Mouse (Mus musculus): ENCODE results near the gene Rab2b. TPM values are rescaled to one million over a fixed set of nuclear protein-coding genes. Genes with fewer than 3 reads are reported as not detected.

Gene Rab2b
- 54.5 and 59.0 TPM in 2 replicates for polyA plus RNA-seq (2015; fragmentation: Nextera tagmentation; extraction: Ambion mirVana)

GRCm38 (mm10) chr14:52278932-52279746 lies at the start of gene Rab2b, which contains the start of gene Tox4:
Gene Rab2b, minus strand, starts transcription at chr14:52279545.
Gene Tox4, plus strand, starts transcription at chr14:52279146.
- H3K9me3 ChIP-seq: no peaks in the 10 kb centered on the region
- H3K4me1 ChIP-seq (replicated peaks): peaks cover 23% of the 10 kb centered on the region
- peak within 1 kb of the TSS; percentile 80 for H3K4me3 ChIP-seq
- H3K27me3 ChIP-seq: no peaks in the 10 kb centered on the region
- under 1% methylated on average over 59 of the region's 66 CpGs for WGBS
- H3K4me2 ChIP-seq: peak within 1 kb of the TSS; percentile 70
- peak; percentile 99 for ATAC-seq (ENCODE audit: low FRiP score, low read depth)
- peak within 1 kb of the TSS; percentile 88 for H3K27ac ChIP-seq (replicated peaks)
- peaks cover 18% of the 10 kb centered on the region for H3K36me3 ChIP-seq
- peak within 1 kb of the TSS; percentile 82 for H3K9ac ChIP-seq

GRCm38 (mm10) chr14:52327910-52328812 lies 48.8 kb upstream of the Rab2b start, which contains the start of gene Sall2:
Gene Sall2, minus strand, starts transcription at chr14:52328762.
- Histone ChIP-seq H3K4me1 (replicated peaks) (peaks cover 13% of the 10 kb centered on the region), H3K4me3 (peak within 1 kb of the TSS; percentile 43), H3K27ac (replicated peaks) (peak within 1 kb of the TSS; percentile 77), H3K9ac (peak within 1 kb of the TSS; percentile 49), H3K36me3 (no peaks in the 10 kb centered on the region), H3K9me3 (no peaks in the 10 kb centered on the region), H3K4me2 (peak within 1 kb of the TSS; percentile 88), H3K27me3 (no peaks in the 10 kb centered on the region)
- peak; percentile 77 for ATAC-seq (ENCODE audit: low FRiP score, low read depth)
- under 1% methylated on average over 26 of the region's 26 CpGs for WGBS

- Histone ChIP-seq H3K4me2 (peak overlapping the region; percentile 88), H3K9ac (peak overlapping the region; percentile 49), H3K36me3 (no peaks in the 10 kb centered on the region), H3K27ac (replicated peaks) (peak overlapping the region; percentile 77), H3K27me3 (no peaks in the 10 kb centered on the region), H3K4me3 (peak overlapping the region; percentile 43), H3K4me1 (replicated peaks) (peaks cover 13% of the 10 kb centered on the region), H3K9me3 (no peaks in the 10 kb centered on the region)
- peak; percentile 68 for ATAC-seq (ENCODE audit: low FRiP score, low read depth)
- WGBS: under 1% methylated on average over 14 of the region's 14 CpGs
Measured at GRCm38 (mm10) chr14:52327375-52327901, 48.1 kb upstream of the Rab2b start.

- WGBS: 4% methylated on average over 4 of the region's 4 CpGs
- peaks cover 13% of the 10 kb centered on the region for H3K4me1 ChIP-seq (replicated peaks)
- H3K36me3 ChIP-seq: no peaks in the 10 kb centered on the region
- ATAC-seq (ENCODE audit: low FRiP score, low read depth): no peak
- no peaks in the 10 kb centered on the region for H3K9me3 ChIP-seq
- no peak overlapping the region for H3K9ac ChIP-seq
- H3K27ac ChIP-seq (replicated peaks): peak overlapping the region; percentile 77
- no peaks in the 10 kb centered on the region for H3K27me3 ChIP-seq
- H3K4me3 ChIP-seq: peak overlapping the region; percentile 13; the same call in 1 of the 2 replicates
- H3K4me2 ChIP-seq: peak overlapping the region; percentile 88
Measured at GRCm38 (mm10) chr14:52325890-52326289, 46.5 kb upstream of the Rab2b start.

- Histone ChIP-seq H3K9ac (no peak overlapping the region), H3K4me3 (no peak overlapping the region), H3K4me2 (no peak overlapping the region), H3K36me3 (peaks cover 3% of the 10 kb centered on the region; the same call in 1 of the 2 replicates), H3K4me1 (replicated peaks) (peaks cover 20% of the 10 kb centered on the region), H3K27ac (replicated peaks) (no peak overlapping the region), H3K9me3 (no peaks in the 10 kb centered on the region), H3K27me3 (no peaks in the 10 kb centered on the region)
- 58% methylated on average over 6 of the region's 6 CpGs for whole genome bisulfite sequencing
- no peak for ATAC-seq (ENCODE audit: low FRiP score, low read depth)
Measured at GRCm38 (mm10) chr14:52319361-52319760, 40.0 kb upstream of the Rab2b start.

GRCm38 (mm10) chr14:52316441-52317225 lies 37.3 kb upstream of the Rab2b start:
- peak; percentile 84 for ATAC-seq (ENCODE audit: low FRiP score, low read depth)
- peak overlapping the region; percentile 65 for H3K4me2 ChIP-seq
- WGBS: under 1% methylated on average over 16 of the region's 16 CpGs

GRCm38 (mm10) chr14:52315792-52316440 lies 36.6 kb upstream of the Rab2b start:
- Histone ChIP-seq H3K27me3 (no peaks in the 10 kb centered on the region), H3K9me3 (no peaks in the 10 kb centered on the region), H3K4me1 (replicated peaks) (peaks cover 55% of the 10 kb centered on the region), H3K27ac (replicated peaks) (peak overlapping the region; percentile 91), H3K9ac (peak overlapping the region; percentile 77), H3K4me2 (peak overlapping the region; percentile 65), H3K36me3 (peaks cover 33% of the 10 kb centered on the region), H3K4me3 (peak overlapping the region; percentile 63)
- WGBS: under 1% methylated on average over 33 of the region's 41 CpGs
- ATAC-seq (ENCODE audit: low FRiP score, low read depth): peak; percentile 85

More at GRCm38 (mm10) chr14:52316441-52317225, 37.3 kb upstream of the Rab2b start:
- Histone ChIP-seq H3K27ac (replicated peaks) (peak overlapping the region; percentile 91), H3K4me1 (replicated peaks) (peaks cover 48% of the 10 kb centered on the region), H3K27me3 (no peaks in the 10 kb centered on the region), H3K36me3 (peaks cover 30% of the 10 kb centered on the region), H3K9me3 (no peaks in the 10 kb centered on the region), H3K4me3 (peak overlapping the region; percentile 63), H3K9ac (peak overlapping the region; percentile 77)

- H3K9me3 ChIP-seq: no peaks in the 10 kb centered on the region
- H3K36me3 ChIP-seq: peaks cover 36% of the 10 kb centered on the region
- H3K4me2 ChIP-seq: peak overlapping the region; percentile 65
- peak overlapping the region; percentile 77 for H3K9ac ChIP-seq
- no peaks in the 10 kb centered on the region for H3K27me3 ChIP-seq
- 5% methylated on average over 17 of the region's 17 CpGs for WGBS
- peak overlapping the region; percentile 91 for H3K27ac ChIP-seq (replicated peaks)
- ATAC-seq (ENCODE audit: low FRiP score, low read depth): peak; percentile 9
- H3K4me3 ChIP-seq: peak overlapping the region; percentile 63
- H3K4me1 ChIP-seq (replicated peaks): peaks cover 56% of the 10 kb centered on the region
Measured at GRCm38 (mm10) chr14:52315283-52315780, 36.0 kb upstream of the Rab2b start.

GRCm38 (mm10) chr14:52314808-52315150 lies 35.4 kb upstream of the Rab2b start:
- Histone ChIP-seq H3K36me3 (peaks cover 36% of the 10 kb centered on the region), H3K4me3 (peak overlapping the region; percentile 63), H3K27me3 (no peaks in the 10 kb centered on the region), H3K4me1 (replicated peaks) (peaks cover 57% of the 10 kb centered on the region), H3K9me3 (no peaks in the 10 kb centered on the region), H3K27ac (replicated peaks) (no peak overlapping the region), H3K4me2 (peak overlapping the region; percentile 65), H3K9ac (peak overlapping the region; percentile 77; the same call in 1 of the 2 replicates)
- 42% methylated on average over 8 of the region's 8 CpGs for WGBS
- ATAC-seq (ENCODE audit: low FRiP score, low read depth): no peak

- ATAC-seq (ENCODE audit: low FRiP score, low read depth): no peak
- Histone ChIP-seq H3K9me3 (no peaks in the 10 kb centered on the region), H3K4me1 (replicated peaks) (peaks cover 60% of the 10 kb centered on the region), H3K4me3 (peak overlapping the region; percentile 63), H3K4me2 (peak overlapping the region; percentile 65), H3K27me3 (no peaks in the 10 kb centered on the region), H3K27ac (replicated peaks) (no peak overlapping the region), H3K9ac (peak overlapping the region; percentile 77; the same call in 1 of the 2 replicates), H3K36me3 (peaks cover 37% of the 10 kb centered on the region)
- WGBS: 83% methylated on average over 26 of the region's 26 CpGs
Measured at GRCm38 (mm10) chr14:52313931-52314807, 34.8 kb upstream of the Rab2b start.

All from hindbrain, embryonic 15.5 days (tissue).